Mouse (Mus musculus) bone marrow, adult 2 months (tissue): Measurements from ENCODE around the gene Vmn1r121. TPM values are rescaled to one million over a fixed set of nuclear protein-coding genes. Genes with fewer than 3 reads are reported as not detected.
"Not testable (repeated sequence)": the region's sequence is repeated elsewhere in the genome, so short reads cannot be mapped to it uniquely, and the experiment has no call there.

Experiments
- H3K27ac ChIP-seq: fragments of 200-500 bp; 2 replicates; pipeline ENCODE4 v1.5.1; 2012; ENCODE audit warnings: low read depth, mild to moderate bottlenecking, control low read depth, inconsistent platforms, low read length; ENCODE audit not compliant: control insufficient read depth, poor library complexity, insufficient read depth
- H3K4me1 ChIP-seq: fragments of 200-500 bp; 2 replicates; pipeline ENCODE4 v1.6.1; 2011; ENCODE audit warnings: low read length; ENCODE audit not compliant: control insufficient read depth, insufficient read depth
- H3K4me3 ChIP-seq: fragments of 200-500 bp; replicated peaks from 2 replicates; pipeline ENCODE3; 2011; ENCODE audit warnings: mild to moderate bottlenecking, low read depth, low read length, control low read depth; ENCODE audit not compliant: control insufficient read depth
- WGBS: fragments of 180-500 bp; shearing (Covaris S2); methylation state at CpG from one replicate; pipeline ENCODE4 v1.1.7; 2018; 5-methylcytosine and 5-hydroxymethylcytosine counted together
- polyA plus RNA-seq: library from polyadenylated mRNA; stranded (reverse); fragments of >200 nt; gene quantifications from 2 replicates; pipeline ENCODE4 v1.2.4, GENCODE M21; 2011; ENCODE audit warnings: low replicate concordance; ENCODE audit not compliant: missing spikeins, insufficient read depth, insufficient read length

The Vmn1r121 gene
- not detected in 2 replicates for polyA plus RNA-seq

- not testable (repeated sequence) for H3K27ac ChIP-seq, H3K4me3 ChIP-seq, H3K4me1 ChIP-seq
- 67% methylated on average over 5 of the region's 5 CpGs for WGBS
These were observed at the start of gene Vmn1r121 for GRCm38 (mm10) chr7:21098413-21098812. Gene Vmn1r121 (minus strand): TSS chr7:21098513.

GRCm38 (mm10) chr7:21134028-21134427, 35.7 kb upstream of the Vmn1r121 start, which contains the start of gene Vmn1r122:
Gene Vmn1r122 (minus strand): TSS chr7:21134128.
- not testable (repeated sequence) for H3K27ac ChIP-seq, H3K4me3 ChIP-seq, H3K4me1 ChIP-seq
- 60% methylated on average over 3 of the region's 3 CpGs for WGBS

- H3K4me3 ChIP-seq, H3K27ac ChIP-seq, H3K4me1 ChIP-seq: not testable (repeated sequence)
- WGBS, result 92% methylated on average over 1 of the region's 1 CpGs
These were observed 44.6 kb downstream of the Vmn1r121 start, which contains the start of gene Vmn1r120 for GRCm38 (mm10) chr7:21053684-21054083. Gene Vmn1r120 (minus strand): TSS chr7:21053784.

Other genes starting within 250 kb of the Vmn1r121 start
- gene Vmn1r116, start 226.3 kb downstream of the Vmn1r121 start, polyA plus RNA-seq, result not detected in 2 replicates
- not detected in 2 replicates for gene Vmn1r117, start 214.4 kb downstream of the Vmn1r121 start, polyA plus RNA-seq
- gene Vmn1r118, start 186.2 kb downstream of the Vmn1r121 start, polyA plus RNA-seq, result not detected in 2 replicates
- gene Vmn1r119, start 86.1 kb downstream of the Vmn1r121 start, polyA plus RNA-seq, result not detected in 2 replicates
- gene Vmn1r120, start 44.7 kb downstream of the Vmn1r121 start, polyA plus RNA-seq, result not detected in 2 replicates
- not detected in 2 replicates for gene Vmn1r122, start 35.6 kb upstream of the Vmn1r121 start, polyA plus RNA-seq
- not detected in 2 replicates for gene Vmn1r123, start 63.7 kb upstream of the Vmn1r121 start, polyA plus RNA-seq
- gene Gm5157, start 91.9 kb upstream of the Vmn1r121 start, polyA plus RNA-seq, result not detected in 2 replicates
- not detected in 2 replicates for gene Vmn1r124, start 162.1 kb upstream of the Vmn1r121 start, polyA plus RNA-seq
- not detected in 2 replicates for gene Vmn1r125, start 173.7 kb upstream of the Vmn1r121 start, polyA plus RNA-seq
- gene Vmn1r126, start 203.0 kb upstream of the Vmn1r121 start, polyA plus RNA-seq, result not detected in 2 replicates
- gene Vmn1r127, start 221.3 kb upstream of the Vmn1r121 start, polyA plus RNA-seq, result not detected in 2 replicates